Mouse (Mus musculus): ENCODE measurements around the gene Glp1r.

The Glp1r gene

DNA sequence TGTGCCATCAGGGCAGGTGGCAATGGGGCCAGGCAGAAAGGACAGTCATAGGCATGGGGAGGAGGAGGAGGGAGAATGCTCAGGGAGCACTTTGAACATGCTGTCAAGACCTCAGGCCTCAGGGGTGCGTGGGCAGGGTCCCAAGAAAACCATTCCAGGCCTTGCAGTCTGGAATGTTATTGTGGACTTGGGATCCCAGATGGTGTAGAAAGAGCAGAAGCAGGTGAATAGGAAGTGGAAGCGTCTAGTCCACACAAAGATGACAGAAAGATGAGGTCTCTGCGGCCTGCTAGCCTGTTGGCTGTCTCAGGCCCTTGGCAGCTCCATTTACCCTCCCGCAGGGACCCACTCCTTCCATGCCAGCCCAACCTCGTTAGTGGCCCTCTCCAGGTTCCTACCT lies 10.9 kb downstream of the Glp1r start:
- DNase-seq (ENCODE audit: low spot score in 2 of 2) = no peak

DNA sequence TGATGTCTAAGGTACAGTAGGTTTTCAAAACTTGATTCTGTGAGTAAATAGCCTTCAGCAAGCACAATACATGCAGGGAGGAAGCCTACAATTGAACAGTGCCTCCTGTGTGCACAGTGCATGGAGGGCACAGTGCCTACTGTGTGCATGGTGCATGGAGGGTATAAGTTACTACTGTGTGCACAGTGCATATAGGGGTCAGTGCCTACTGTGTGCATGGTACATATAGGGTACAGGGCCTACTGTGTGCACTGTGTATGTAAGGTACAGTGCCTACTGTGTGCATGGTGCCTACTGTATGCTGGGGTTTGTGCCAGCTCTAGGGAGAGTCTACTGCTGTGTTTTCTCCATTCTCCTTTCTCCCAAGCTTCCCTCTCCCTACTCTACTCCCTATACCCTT lies 12.6 kb downstream of the Glp1r start:
- DNase-seq (ENCODE audit: low spot score in 2 of 2) = no peak

- DNase-seq (ENCODE audit: low spot score in 2 of 2) = no peak
These were observed 21.9 kb downstream of the Glp1r start for GRCm38 (mm10) chr17:30923566-30923965.

DNA sequence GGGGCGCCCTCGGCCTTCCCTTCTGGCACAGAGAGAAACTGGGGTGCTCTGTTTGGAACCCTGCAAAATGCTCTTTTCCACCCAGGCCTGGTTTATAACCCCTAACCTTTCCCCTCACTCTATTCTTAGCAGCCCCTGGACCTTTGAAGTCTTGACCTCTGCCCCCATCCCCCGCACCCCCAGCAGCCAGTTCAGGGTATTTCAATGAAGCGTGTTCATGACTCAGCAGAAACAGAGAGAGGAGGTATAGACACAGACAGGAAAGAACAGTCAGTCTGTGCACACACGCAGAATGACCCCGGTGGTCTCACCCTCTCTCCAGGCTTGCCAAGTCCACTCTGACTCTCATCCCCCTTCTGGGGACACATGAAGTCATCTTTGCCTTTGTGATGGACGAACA lies 29.2 kb downstream of the Glp1r start:
- no peak for DNase-seq (ENCODE audit: low spot score in 2 of 2)

GRCm38 (mm10) chr17:30932836-30933235 lies 31.2 kb downstream of the Glp1r start:
- DNase-seq (ENCODE audit: low spot score in 2 of 2) = no peak

GRCm38 (mm10) chr17:30935301-30935700 lies 33.7 kb downstream of the Glp1r start:
- no peak for DNase-seq (ENCODE audit: low spot score in 2 of 2)

DNA sequence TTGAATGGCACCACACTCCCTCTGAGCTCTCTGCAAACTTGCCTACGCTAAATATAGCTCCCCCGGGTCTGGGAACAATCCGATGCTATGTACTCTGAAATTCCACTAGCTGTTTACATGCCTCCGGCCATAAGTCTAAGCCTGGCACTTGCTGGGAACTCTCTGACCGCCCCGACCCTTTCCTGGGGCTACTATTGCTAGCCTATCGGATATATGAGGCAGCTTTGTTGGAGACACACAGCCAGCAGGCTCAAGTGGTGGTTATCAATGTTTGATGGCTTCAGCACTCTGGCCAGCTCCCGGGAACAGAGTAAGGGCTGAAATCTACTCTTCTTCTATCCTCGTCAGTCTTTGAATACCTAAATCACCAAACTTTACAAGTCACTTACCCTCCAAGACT lies 36.9 kb downstream of the Glp1r start:
- no peak for DNase-seq (ENCODE audit: low spot score in 2 of 2)

- no peak for DNase-seq (ENCODE audit: low spot score in 2 of 2)
These were observed 46.8 kb downstream of the Glp1r start for GRCm38 (mm10) chr17:30948382-30948781.

DNA sequence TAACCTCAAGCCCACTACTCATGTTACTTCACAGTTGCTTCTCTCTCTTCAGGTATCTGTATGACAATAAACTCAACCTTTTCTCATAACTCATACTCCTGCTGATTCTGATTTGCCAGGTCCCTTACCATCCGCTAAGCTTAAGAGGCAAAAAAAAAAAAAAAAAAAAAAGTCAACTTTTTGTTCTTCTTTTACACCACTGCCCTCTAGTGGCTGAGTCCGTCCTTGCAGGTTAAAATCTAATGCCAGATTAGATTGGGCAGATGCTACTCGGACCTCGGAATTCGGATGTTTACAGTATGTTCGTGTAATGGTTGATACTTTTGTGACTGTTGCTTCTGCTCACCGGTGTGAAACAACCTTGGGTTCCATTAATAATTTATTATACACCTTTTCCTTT lies 49.2 kb downstream of the Glp1r start:
- peak; percentile 75 to 79 for DNase-seq (ENCODE audit: low spot score in 2 of 2)

DNA sequence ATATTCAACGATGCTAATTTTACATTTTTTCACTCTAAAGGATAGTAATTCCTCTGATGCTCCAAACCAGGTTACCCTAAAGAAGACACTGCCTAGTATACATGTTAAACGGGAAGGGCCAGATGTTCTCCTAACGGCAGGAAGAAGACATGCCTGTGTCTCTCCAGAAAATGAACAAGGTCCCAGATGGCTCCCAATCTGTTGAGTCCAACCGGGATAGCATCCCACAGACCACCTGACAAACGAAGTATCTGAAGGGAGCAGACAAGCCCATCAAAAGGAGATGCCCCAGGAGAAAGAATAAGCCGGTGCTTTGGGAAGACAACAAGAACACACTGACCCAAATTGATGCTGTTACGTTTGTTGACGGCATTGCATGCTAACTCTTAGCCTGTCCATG lies 50.0 kb downstream of the Glp1r start:
- no peak for DNase-seq (ENCODE audit: low spot score in 2 of 2)

DNA sequence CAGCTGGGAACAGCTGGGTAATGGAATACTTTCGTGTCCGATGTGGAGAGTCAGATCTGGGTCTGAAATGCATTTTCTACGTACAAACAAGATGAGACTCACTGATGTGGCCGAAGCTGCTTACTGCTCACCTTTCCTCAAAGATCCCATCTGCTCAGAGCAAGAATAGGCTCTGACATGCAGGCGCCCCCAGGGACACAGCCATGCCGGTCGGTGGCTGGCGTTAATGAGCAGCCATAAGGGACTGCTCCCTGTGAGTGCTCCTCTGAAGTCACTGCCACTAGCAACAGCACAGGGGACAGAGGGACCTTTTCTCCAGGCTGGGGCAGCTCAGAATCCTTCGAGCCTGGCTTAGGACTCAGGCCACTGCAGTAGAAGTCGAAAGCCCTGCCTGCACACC lies 52.7 kb downstream of the Glp1r start, which contains the start of gene Umodl1:
Gene Umodl1 (plus strand): TSS at position 301 of the 400 bp plus-strand sequence.
- no peak for DNase-seq (ENCODE audit: low spot score in 2 of 2)

DNA sequence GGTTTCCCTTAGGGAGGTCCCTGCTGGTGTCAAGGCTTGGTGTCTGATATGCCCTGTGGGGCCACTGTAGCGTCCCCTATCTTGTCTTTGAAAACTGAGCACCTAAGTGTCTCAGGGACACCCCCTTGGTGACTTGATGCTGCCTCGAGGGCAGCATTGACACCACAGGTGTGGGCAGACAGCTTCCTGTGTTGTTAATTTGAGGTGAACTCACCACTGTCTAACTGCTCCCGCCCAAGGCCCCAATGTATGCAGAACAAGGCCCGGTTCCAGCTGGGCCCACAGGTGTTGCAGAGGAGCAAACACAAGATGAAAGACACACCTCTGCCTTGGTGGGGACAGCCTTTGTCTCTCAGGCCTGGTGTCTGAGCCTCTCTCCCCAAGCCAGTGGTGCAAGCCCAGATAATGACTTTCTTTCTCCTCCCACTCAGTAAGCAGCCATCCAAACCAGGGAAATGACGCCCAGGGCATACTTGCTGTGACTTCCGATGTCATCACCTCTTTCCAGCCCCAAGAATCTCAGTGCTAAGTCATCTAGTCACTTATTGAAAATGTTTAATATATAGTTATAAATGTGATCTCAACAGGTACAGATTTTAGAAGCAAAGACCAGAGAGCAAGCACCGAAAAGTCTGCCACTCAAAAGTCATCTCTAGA lies 60.4 kb downstream of the Glp1r start:
- DNase-seq (ENCODE audit: low spot score in 2 of 2) = no peak

- no peak for DNase-seq (ENCODE audit: low spot score in 2 of 2)
These were observed 61.3 kb downstream of the Glp1r start for GRCm38 (mm10) chr17:30962880-30963279.

DNA sequence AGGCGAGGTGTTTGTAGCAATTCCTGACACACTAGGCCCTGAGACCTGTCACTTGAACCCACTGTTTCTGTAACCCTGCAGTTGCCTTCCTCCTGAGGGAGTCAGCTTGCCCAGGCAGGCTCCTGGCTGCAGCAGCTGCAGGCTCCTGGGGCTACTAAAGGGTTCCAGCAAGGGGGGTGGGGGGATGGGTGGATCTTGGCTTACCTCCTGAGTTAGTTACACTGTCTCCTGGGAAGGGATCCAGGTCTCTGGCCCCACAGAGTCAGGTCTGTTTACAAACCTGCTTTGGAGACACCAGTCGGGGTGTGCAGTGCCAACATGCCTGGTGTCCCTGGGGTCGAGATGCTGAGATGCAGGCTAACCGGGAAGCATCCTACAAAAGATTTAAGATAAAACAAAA lies 68.4 kb downstream of the Glp1r start:
- DNase-seq (ENCODE audit: low spot score in 2 of 2) = no peak

DNA sequence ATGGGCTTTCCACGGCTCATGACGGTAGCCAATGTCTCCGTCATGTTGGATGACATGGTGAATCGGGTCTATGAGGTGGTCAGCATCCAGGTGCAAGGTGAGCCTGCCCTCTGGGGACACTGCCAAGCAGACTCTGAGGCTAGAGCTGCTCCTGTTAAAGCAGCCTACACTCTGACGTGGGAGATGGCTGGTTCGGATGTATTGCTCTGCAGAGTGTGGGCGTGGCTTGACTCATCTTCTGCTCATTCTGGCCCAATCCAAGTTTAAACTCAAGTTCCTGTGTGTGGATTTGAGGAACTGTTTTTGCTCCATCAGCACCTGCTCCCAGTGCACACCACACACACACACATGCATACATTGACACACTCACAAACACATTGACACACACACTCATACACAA lies 70.3 kb downstream of the Glp1r start:
- DNase-seq (ENCODE audit: low spot score in 2 of 2) = peak; percentile 56 to 64

DNA sequence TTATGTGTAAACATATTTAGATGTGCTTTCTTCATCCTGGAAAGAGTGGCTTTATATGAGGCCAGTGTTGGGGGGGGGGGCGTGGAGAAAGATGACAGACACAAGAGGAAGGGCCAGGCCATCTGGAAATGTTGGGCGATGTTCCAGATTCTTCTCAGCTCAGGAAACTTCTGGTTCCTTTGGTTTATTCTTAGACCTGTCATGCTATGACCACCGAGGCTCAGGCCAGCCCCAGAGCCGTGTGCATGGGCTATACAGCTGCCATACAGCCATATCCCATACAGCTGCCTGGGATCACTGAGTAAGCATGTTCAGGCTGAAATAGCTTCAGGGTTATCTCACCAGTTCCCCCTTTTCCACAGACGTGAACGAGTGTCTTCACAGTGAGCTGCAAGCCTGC lies 71.7 kb downstream of the Glp1r start:
- no peak for DNase-seq (ENCODE audit: low spot score in 2 of 2)

DNA sequence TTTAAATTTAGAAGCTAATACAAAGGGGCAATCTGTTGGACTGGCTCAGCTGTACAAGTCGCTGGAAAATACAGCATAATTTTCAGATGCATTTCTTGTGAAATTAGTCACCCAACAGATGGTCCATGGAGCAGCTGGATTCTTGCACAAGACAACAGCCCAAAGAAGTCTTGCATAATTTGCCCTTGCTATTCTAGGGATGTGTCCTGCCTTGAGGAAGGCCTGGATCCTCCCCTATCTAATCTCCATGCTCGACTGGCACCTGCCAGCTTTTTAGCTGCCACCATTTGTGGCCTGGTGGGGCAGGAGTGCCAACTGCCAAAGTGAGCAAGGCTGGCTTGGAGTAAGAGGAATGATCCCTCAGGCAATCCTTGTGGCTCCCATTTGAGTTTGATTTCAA lies 75.7 kb downstream of the Glp1r start:
- DNase-seq (ENCODE audit: low spot score in 2 of 2) = peak in 1 of 2 experiments; percentile 21

DNA sequence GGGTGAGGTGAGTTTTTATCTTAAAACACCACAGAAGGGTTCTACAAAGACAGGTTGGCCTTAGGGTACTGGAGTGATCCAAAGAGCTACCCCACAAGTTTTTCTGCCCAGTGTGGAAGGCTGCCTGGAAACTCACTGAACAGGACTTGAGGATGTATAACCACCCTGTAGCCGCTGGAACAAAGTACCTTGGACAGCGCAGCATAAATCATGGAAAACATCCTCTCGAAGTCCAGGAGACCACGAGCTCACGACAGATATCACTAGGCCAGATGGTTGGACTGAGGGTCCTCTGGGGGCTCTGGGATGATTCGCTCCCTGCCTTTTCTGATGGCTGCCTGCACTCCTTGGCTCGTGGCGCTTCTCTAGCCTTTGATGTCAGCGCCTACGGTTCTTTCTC lies 76.9 kb downstream of the Glp1r start:
- DNase-seq (ENCODE audit: low spot score in 2 of 2) = no peak

DNA sequence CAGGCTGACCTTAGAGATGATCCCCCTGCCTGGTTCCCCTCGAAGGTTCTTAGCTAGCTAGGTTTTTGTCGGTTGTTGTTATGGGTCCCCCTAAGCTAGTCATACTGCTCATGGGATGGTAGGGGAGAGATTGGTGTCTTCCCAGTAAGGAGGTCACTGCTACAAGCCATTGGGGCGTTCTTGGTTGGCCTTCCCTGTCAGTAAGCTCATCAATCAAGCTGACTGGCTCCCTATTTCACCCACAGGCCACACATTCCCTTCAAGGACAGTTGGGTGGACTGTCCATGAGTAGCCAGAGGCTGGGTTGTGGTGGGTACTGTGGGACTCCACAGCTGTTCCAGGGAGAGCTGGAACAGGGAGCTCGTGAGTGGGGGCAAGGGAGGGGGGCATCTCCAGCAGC lies 81.9 kb downstream of the Glp1r start:
- no peak for DNase-seq (ENCODE audit: low spot score in 2 of 2)

GRCm38 (mm10) chr17:30990254-30990653 lies 88.6 kb downstream of the Glp1r start:
- peak in 1 of 2 experiments; percentile 33 for DNase-seq (ENCODE audit: low spot score in 2 of 2)
